Mouse (Mus musculus): ENCODE measurements around the gene Tnfrsf25.

DNA sequence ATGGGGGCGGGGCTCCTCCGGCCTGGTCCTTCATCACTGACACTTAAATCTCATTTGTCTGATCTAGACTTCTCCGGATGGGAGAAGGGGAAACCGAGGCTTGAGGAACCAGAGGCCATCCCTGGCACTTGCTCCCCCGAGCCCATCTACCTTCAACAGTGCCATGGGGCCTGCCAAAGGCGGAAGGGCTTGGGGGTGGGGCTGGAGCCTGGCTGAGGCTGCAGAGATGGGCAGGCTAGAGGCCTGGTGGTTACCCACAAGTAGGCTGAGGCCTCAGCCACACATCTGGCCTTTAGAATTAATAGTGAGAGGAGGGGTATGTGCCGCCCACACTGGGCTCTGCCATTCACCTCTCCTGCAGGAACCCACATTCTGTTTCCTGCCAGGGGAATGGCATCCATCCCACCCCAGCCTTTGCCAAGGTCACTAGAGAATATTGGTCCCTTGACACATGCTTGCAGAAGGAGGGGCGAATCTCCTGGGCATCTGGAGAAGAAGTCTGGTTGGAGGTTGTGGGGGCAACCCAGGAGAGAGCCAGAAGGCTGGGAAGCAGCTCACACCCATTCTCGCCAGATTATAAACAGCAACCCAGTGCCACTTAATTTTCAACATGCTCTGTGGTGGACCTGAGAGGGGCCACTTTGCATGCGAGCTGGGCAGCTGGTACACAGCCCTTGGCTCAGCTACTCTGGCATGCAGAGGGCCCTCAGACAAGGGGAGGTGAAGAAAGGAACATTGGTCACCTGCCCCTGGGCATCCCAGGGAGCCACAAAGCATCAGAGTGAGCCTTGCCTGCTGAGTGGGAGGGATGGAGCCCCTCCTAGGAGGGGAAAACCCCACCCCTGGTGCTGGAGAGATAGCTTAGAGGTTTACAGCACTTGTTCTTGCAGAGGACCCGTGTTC lies 45.0 kb upstream of the Tnfrsf25 start:
- TF ChIP-seq TAL1 (IDR thresholded peaks at IDR 0.05; ENCODE audit: low read length) (no peak), GATA1 (IDR thresholded peaks at IDR 0.05; ENCODE audit: low read length) (no peak)

Measured in erythroblast, embryonic 14.5 days (primary cell).